Mouse (Mus musculus) forelimb bud, embryonic 11.5 days (tissue): ENCODE data around the gene Gm20388.

Experiments used
- DNase-seq: peaks from one replicate; pipeline ENCODE4 v3.0.0-alpha.2; 2012; ENCODE audit warnings: low read depth, low spot score

The Gm20388 gene

DNA sequence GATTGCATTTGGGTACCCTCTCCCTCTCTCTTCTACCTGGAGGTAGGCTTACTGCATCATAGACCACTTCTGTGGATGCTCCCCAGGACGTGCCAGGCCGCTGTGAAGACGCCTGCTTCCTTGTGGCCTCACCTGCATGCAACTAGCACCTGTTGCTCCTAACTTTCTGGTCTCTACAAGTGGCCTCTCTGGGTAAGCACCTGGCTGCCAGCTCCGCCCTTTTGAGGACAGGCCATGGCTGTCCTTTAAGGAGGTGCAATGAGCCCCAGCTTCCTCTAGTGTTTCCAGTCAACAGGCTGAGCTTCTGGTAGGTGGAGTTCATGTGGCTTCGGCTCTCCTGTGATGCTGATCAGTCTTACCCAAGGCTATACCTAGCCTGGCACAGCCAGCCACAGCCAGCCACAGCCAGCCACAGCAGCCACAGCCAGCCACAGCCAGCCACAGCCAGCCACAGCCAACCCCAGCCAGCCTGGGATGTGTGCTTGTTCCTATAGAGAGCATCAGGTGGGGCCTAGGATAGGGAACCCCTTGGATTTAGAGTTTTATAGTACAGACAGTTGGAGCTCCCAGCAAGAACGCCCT, 344.9 kb downstream of the Gm20388 start:
- no peak for DNase-seq

DNA sequence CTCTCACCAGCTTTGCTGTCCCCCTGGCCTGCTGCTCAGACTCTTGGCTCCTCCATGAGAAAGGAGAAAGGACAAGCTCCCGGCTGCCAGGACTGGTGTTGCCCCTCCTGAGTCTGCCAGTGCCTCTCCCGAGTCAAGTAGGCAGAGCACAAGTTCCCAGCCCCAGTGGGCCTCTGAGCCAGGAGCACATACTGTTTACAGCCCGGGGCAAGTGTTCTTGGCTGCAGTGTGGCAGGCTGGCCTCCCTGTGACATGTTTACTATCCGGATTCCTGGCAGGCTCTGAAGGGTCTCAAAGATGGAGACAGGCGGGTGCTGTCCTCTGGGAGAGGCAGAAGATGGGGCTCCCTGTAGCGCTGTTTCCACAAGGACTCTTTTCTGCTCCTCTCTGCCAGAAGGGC, 346.3 kb downstream of the Gm20388 start:
- no peak for DNase-seq

DNA sequence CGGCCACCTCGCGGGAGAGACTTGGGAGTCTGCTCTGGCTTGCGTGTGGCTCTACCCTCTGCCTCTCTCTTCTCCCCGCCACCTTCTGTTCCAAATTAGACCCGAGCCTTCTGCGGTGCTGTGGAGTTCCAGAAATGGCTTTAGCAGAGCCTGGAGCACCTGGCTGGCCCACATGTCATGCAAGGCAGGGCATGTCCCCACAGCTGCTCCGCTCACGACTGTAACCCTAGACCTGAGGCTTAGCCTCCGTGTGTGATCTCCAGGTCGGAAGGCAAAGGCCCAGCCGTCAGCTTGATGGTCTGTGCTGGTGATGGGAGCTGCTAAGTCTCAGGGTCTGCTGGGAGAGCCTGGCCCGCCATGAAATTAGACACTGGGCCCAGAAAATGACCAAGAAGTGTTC, 348.6 kb downstream of the Gm20388 start:
- DNase-seq = peak; percentile 81

DNA sequence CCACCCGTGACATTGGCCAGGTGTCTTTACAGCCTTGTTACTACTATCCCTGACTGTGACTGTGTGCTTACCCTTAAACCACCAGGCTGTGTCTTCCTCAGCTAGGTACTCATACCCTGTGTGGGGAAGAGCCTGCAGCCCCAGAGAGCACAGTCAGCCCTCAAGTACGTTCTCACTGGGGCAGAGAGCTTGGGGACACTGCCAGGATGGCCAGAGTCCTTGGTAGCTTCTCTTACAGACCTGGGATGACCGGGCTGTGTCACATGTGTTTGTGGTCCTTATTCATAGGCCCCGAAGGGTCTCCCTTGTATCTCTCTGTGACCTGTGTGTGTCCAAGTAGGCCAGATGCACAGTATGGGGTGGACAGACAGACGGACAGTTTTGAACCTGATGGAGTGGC, 350.0 kb downstream of the Gm20388 start:
- DNase-seq = no peak

DNA sequence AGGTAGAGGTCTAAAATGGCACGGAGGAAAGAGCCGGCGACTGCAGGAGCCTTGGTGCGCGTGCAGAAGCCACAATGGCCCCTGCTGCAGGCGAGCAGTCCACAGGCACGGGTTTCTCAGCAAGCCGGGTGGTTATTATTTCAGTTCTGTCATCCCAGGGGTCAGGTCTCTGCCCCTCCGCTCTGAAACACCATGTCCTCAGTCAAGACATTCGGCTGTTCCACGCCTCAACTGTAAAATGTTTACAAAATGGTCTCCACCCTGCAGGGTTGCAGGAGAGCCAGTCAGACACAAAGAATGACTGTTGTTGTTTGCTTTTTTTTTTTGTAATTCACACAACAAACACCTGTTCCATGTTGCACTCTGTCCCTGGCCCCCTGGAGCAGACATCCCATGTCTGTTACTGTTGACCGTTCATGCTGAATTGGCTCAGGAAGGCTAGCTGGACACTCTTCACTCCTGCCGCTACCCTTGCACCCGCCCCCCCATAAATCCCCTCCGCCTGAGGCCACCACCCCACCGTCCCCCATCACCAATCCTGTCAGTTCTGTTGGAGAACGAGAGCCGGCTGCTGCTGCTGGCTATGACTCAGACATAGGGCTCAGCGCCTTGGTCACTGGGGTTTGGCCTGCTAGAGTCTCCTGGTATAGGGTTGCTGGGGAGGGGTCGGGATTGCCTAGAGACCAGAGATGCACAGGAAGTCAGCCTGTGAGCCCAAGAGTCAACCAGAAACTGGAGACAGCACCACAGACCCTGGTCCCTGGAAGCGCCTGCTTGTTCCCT, 350.9 kb downstream of the Gm20388 start:
- peak; percentile 36 for DNase-seq

DNA sequence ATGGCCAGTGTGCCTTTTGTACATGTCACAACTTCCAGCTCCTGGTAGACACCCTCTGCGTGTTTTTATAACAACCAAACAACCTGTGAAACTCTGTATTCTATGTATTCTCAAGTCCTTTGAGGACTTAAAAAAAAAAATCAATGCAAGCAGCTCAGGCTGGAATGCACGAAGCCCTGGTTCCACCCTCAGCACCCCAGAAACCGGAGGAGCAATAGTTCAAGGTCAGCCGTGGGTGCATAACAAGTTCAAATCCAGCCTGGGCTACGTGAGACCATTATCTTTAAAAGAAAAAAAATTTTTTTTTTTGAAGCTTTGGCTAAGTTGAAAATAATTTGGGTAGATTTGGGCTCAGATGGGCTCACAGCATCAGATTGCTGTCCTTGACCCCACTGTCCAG, 353.2 kb downstream of the Gm20388 start:
- DNase-seq = no peak

DNA sequence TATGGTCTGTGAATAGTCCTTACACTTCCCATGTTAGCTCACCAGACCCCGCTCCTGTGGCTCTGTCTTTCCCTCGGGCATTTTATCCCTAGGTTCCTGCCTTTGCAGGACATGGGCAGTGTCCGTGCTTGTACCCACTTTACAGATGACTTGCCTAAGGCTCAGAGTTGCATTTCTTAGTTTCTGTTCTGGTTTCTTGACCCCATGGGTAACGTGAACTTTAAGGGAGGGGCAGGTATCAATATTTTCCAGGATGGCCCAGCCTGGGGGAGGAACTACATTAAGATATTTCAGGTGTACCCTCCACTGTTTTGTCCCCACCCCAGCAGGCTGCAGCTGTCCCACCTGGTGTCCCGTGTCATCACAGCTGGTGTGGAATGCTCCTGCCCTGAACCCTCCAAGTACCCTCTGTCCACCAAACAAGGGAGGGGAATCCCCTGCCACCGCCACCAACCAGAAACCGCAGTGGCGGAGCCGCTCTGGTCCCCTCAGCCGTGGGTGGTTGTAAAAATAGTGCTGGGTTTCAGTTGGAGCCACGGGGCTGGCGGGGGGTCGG, 353.8 kb downstream of the Gm20388 start:
- no peak for DNase-seq

DNA sequence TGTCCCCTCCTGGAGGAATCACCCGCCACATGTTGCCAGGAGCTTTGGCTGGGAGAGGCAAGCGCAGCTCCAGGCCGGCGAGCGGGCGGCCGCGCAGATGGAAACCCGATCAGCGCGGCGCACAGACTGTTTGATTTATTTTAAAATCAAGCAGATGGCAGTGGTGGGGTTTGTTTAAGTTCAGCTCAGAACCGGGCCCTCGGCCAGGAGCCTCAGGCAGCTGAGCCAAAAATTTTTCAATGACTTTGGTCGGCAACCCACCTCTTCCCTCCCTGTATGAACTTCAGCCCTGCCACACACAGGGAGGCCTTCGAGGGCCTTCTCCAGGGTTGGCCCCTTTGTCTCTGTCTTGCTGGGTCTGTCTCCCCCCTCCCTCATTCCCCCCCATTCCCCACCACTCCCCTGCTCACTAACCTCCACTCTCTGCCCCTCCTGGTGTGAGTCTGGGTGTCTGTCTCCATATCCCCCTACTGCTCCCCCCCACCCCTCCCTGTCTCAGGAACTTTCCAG, 354.4 kb downstream of the Gm20388 start:
- peak; percentile 85 for DNase-seq

DNA sequence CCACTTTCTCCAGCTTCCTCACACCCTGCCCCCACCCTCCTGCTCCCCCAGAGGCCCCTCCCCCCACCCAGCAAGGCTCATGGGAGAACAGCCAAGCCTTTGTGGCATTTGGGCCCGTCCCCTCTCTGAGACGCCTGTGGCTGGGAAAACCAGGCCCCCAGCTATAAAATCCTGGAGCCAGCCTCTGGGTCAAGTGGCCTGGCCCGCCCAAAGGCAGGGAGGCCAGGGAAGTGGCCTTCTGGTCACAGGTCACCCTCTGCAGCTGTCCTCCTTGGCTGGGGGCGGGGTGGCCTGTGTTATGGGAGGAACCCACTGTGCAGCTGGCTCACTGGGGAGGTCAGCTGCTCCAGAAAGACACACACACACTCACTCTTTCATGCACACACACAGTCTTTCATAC, 354.8 kb downstream of the Gm20388 start:
- peak; percentile 72 for DNase-seq

DNA sequence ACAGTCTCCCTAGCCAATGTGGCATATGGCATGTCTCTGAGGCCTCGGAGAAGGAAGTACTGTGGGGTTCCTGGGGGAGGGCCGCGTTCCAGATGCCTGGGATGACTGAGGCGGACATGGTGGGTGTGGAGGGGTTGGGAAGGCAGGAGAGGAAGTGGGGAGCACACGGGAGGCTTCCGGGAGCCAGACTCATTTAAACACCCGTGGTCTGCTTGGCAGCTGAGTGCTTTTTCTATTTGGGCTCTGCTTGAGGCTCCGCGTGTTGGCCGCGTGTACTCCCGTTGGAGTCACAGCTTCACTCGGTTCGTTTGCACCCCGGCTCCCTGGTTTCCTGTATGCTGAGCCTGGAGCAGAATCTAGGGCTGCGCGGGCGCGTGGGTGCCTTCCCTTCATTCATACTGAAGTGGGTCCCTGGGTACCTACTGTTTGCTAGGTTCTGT, 357.9 kb downstream of the Gm20388 start:
- no peak for DNase-seq

DNA sequence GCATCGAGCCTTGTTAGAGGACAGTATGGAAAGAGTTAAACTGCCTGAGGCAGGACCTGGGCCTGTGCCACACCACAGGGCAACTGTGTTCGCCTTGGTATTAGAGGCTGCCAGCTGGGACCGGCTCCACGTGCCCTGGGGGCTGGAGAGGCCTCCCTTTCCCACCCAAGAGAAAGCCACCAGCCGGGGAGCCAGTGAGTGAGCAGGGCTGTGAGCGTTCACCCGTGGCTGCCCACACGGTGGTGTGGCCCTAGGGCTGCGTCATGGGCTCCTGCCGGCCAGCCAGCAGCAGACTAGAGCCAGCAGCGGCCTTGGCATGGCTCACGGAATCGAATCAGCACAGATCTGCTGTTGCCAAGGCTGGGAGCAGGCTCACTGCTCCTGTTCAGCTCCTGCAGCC, 359.8 kb downstream of the Gm20388 start:
- DNase-seq = no peak

DNA sequence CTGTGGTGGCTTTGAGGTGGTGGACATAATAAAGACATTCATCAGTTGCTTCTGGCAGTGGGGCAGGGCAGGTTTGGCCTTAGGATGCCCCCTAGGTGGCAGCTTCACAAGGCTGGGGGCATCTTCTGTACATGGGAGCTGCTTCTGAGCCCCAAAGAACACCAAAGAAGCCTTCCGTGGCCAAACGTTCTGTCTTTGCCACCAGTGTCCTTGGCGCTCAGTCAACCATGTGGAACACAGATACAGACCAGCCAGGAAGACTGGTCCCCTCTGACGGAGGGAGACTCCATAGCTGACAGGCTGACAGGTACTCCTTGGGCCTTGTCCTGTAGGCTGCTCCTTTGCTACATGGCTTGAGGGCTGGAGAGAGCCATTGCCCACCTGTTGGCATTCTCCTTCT, 362.8 kb downstream of the Gm20388 start:
- no peak for DNase-seq

DNA sequence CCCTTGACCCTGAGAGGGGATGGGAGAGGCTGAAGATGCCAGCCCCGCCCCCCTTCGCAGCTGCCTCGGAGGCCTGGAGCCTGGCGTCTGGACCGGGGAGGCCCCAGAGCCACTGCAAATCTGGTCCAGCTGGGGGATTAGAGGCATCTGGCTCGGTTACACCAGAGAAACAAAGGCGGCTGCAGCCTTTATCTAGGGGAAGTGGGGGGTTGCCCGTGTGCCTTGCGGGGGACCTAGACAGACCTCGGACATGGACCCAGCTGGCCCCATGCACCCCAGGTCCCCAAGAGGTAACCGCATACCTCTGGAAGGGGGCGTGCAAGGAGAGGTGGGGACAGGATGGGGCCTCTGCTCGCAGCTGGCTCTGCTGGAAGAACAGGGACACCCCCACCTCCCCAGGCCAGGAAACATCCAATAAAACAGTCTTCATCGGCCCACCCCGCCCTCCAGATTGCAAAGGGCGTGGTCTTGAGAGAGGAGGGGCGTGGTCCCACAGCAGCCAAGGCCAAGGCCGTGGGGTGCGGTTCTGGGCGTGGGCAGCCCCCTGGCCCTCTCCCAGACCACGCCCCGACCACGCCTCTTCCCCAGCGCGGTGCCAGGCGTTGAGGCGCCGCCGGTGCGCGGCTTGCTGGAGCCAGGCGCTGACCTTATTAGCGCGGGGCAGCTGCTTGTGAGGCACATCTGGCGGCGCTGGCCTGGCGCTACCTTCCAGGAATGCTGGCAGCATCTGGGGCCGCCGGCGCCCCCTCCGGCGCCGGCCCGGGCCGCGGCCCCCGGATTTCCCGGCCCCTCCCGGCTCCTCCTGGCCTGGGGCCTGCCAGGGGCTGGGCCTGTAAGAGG, 365.6 kb downstream of the Gm20388 start:
- DNase-seq = peak; percentile 98

DNA sequence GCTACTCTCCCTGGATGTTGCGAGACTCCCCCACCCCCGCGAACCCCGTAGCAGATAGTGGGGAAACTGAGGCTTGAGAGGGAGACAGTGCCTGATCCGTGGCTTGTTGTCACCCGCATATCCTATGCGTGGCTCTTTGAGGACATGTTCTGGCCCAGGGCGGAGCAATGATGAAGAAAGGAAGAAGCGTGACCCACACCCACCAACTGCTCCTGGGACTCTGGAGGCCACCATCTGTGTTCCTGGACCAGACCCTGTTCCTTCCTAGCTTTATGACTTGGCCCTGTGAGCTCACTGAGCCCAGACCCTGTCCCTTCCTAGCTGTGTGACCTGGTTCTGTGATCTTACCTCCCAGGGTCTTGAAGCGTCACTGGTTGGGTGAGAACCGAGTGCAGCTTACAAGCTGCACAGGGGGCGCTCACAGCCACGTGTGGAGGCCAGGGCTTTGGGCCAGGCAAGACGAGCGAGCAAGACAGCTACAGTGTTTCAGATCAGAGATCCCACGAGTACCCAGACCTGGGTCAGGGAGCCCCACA, 366.3 kb downstream of the Gm20388 start:
- peak; percentile 63 for DNase-seq

DNA sequence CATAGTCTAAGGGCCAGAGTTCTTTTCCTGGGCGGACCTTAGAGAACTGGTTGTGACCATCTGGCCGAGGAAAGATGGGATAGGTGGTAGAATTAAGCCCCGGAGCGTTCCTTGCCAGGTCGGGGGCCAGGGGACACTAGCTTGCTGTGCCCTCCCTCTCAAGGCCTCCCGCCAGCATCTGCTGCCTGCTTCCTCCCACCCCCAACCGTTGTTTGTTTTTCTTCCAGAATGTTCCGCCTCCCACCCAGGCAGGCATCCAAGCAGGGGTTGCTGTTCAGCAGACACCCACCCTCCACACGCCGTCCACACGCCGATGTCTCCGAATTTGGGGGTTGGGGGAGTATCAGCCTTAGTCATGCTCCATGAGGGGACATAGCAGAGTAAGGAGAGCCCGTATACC, 367.4 kb downstream of the Gm20388 start:
- no peak for DNase-seq

DNA sequence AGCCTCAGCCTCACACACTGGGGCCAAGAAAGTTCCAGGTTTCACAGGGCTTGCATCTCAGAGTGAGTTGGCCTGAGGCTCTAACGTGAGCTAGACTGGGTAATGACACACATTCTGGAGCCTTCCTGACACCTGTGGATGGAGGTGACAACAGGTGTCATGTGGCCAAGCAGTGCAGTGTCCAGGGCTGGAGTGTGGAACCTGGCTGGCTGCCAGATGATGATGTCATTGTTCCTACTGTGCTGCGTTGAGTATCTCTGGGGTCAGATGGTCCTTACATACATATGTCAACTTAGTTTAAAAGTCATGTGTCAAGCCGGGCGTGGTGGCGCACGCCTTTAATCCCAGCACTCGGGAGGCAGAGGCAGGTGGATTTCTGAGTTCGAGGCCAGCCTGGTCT, 368.8 kb downstream of the Gm20388 start:
- no peak for DNase-seq

DNA sequence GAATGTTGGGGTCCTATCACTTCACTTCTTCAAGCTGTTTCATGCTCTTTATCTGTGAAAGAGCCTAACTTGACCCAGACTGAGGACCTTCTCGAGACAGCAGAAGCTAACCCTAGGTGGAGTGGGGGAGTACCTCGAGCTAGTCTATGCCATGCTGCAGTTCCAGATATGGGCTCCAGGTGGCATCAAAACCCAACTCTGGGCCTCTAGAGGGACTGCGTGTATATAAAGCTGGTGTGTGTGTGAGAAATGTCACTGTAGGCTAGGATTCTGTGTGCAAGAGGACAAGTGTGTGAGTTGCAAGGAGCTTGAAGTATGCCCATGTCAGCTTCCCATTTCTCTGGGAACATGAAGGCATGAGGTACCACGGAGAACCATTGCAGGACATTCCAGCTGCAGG, 370.8 kb downstream of the Gm20388 start:
- DNase-seq = peak; percentile 85

DNA sequence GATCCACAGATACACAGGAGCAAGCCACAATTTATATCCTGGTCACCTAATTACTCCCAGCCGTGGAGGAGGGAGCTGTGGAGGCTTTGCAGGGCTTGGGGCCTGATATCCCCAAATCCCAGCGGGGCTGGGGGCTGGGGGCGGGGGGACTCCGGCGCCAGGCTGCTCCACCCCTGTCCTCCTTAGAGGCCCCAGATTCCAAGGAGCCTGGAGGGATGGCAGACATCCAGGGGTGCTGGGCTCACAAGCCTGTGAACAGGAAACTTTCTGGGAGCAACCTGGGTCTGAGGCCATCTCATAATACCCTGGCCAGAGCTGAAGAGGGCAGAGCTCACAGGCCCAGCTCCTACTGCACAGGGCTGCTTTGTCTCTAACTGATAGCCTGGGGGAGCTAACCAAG, 371.8 kb downstream of the Gm20388 start:
- no peak for DNase-seq

DNA sequence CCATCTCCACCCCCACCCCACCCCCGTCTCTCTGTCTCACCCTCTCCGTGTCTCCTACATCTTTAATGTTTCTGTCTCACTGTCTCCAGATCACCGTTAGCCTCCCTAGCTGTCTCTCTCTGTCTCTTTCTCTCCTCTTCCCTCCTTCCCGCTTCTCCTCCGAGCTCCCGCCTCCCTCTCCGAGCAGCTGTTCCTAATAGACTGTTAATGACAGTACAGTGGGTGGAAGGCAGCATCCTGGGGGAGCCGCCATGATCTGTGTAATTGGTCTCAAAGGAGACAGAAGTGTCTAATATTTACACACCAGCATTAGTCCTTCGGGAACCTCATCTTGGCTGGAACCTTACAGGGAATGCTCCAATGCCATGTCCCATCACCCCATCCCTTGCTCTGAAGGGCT, 373.6 kb downstream of the Gm20388 start:
- DNase-seq = no peak

DNA sequence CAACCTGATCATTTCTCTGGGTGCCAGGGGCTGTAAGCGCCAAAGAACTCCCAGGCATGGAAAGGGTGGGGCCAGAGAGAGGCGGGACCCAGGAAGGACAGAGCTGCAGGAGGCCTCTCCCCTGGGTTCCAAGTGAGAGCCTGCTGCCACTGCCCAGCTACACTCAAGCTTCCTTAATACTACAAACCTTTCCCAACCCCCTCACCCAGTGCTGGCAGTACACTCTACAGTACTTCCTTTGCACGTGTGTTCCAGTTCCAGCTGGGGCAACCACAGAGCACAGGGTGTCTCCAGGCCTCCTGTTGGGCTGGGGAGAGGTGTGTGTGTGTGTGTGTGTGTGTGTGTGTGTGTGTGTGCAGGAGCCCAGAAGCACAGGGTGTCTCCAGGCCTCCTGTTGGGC, 374.4 kb downstream of the Gm20388 start:
- no peak for DNase-seq

DNA sequence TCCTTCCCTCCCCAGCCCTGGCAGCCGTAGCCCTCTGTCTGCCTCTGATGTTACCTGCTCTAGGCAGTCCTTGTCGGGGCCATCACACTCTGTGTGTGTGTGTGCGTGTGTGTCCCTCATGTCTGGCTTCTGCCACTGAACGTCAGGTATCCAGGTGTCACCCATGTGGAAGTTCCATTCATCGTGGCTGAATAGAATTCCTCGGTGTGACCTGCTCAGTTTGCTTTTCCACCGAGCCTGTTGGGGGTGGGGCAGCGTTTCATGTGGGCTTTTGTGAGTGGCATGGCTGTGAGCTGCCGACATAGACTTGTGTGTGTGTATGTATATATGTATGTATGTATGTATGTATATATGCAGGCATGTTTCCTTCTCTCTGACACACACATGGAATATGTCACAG, 375.2 kb downstream of the Gm20388 start:
- DNase-seq = no peak
